Mouse (Mus musculus): ENCODE data around the gene Nfs1. TPM values are rescaled to one million over a fixed set of nuclear protein-coding genes. Genes with fewer than 3 reads are reported as not detected.
"Not testable (repeated sequence)": the region's sequence is repeated elsewhere in the genome, so short reads cannot be mapped to it uniquely, and the experiment has no call there.

Gene Nfs1
- polyA plus RNA-seq, 1 experiment from 2014 or later, result 29.6 TPM

- Histone ChIP-seq H3K4me1 (no peaks in the 10 kb centered on the region), H3K4me2 (no peak overlapping the region), H3K9me3 (replicated peaks) (no peaks in the 10 kb centered on the region), H3K36me3 (peaks cover 26% of the 10 kb centered on the region; the same call in 1 of the 2 replicates), H3K4me3 (replicated peaks) (no peak overlapping the region), H3K27ac (replicated peaks) (no peak overlapping the region), H3K27me3 (replicated peaks) (no peaks in the 10 kb centered on the region), H3K9ac (replicated peaks) (no peak overlapping the region)
- no peak for ATAC-seq (ENCODE audit: low FRiP score)
- 90% methylated on average over 6 of the region's 6 CpGs for WGBS
Observed at GRCm38 (mm10) chr2:156135695-156136094, 8.3 kb downstream of the Nfs1 start.

GRCm38 (mm10) chr2:156134161-156134560 is 9.8 kb downstream of the Nfs1 start:
- H3K4me2 ChIP-seq, result no peak overlapping the region
- peaks cover 24% of the 10 kb centered on the region; the same call in 1 of the 2 replicates for H3K36me3 ChIP-seq
- no peaks in the 10 kb centered on the region for H3K4me1 ChIP-seq
- no peaks in the 10 kb centered on the region for H3K27me3 ChIP-seq (replicated peaks)
- H3K9me3 ChIP-seq (replicated peaks), result no peaks in the 10 kb centered on the region
- H3K9ac ChIP-seq (replicated peaks), result no peak overlapping the region
- no peak overlapping the region for H3K27ac ChIP-seq (replicated peaks)
- ATAC-seq (ENCODE audit: low FRiP score), result no peak
- no peak overlapping the region for H3K4me3 ChIP-seq (replicated peaks)
- WGBS, result 92% methylated on average over 5 of the region's 5 CpGs

DNA sequence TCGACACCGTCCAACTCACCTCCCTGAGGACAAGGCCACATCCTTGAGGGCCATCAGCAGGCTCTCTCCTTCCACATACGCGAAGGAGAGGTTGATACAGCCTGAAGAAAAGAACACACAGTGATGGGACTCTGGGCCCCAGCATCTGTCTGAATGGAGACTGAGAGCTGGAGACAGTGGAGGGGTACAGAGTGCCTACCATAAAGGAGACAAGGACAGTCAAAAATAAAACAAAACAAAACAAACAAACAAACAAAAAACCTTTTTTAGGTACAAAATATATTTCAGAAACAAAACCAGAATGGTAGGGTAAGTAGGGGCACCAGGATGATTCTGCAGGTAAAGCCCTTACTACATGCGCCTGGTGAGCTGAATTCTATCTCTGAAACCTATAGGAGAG is 17.0 kb downstream of the Nfs1 start, which contains the start of gene Gm28036:
TSS of gene Gm28036 (minus strand) at position 101 of the 400 bp plus-strand sequence.
- Histone ChIP-seq H3K9me3 (replicated peaks) (no peaks in the 10 kb centered on the region), H3K4me2 (no peak within 1 kb of the TSS), H3K27ac (replicated peaks) (no peak within 1 kb of the TSS), H3K4me3 (replicated peaks) (no peak within 1 kb of the TSS), H3K27me3 (replicated peaks) (no peaks in the 10 kb centered on the region), H3K4me1 (no peaks in the 10 kb centered on the region), H3K9ac (replicated peaks) (no peak within 1 kb of the TSS), H3K36me3 (peaks cover 23% of the 10 kb centered on the region)
- WGBS, result 93% methylated on average over 5 of the region's 5 CpGs
- ATAC-seq (ENCODE audit: low FRiP score), result no peak

DNA sequence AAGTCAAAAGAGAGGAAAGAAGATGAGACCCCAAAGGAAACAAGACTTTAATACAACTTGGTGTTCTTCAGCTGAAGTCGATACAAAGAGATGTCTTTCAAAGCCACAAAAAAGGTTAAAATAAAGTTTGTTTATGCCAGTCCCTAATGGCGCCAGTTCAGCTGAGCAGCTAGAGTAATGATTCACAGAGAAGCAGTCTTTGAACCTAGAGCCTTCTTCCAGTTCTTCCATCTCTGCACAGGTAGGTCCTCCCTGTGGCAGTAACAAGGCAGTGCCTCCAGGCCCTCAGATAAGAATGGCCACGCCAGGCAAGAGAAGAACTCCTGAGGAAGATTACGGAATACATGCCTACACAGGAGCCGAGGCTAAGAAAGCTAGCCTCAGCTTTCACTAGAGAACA is 20.3 kb downstream of the Nfs1 start:
- H3K4me3 ChIP-seq (replicated peaks), result no peak overlapping the region
- H3K4me2 ChIP-seq, result no peak overlapping the region
- no peak for ATAC-seq (ENCODE audit: low FRiP score)
- H3K27me3 ChIP-seq (replicated peaks), result no peaks in the 10 kb centered on the region
- peaks cover 13% of the 10 kb centered on the region for H3K36me3 ChIP-seq
- H3K9ac ChIP-seq (replicated peaks), result no peak overlapping the region
- WGBS, result 94% methylated on average over 5 of the region's 5 CpGs
- no peaks in the 10 kb centered on the region for H3K9me3 ChIP-seq (replicated peaks)
- H3K4me1 ChIP-seq, result no peaks in the 10 kb centered on the region
- no peak overlapping the region for H3K27ac ChIP-seq (replicated peaks)

- H3K27me3 ChIP-seq (replicated peaks), result no peaks in the 10 kb centered on the region
- ATAC-seq (ENCODE audit: low FRiP score), result no peak
- no peaks in the 10 kb centered on the region for H3K9me3 ChIP-seq (replicated peaks)
- H3K4me3 ChIP-seq (replicated peaks), result no peak overlapping the region
- H3K9ac ChIP-seq (replicated peaks), result no peak overlapping the region
- H3K4me1 ChIP-seq, result no peaks in the 10 kb centered on the region
- H3K4me2 ChIP-seq, result no peak overlapping the region
- no peaks in the 10 kb centered on the region for H3K36me3 ChIP-seq
- H3K27ac ChIP-seq (replicated peaks), result no peak overlapping the region
Observed at GRCm38 (mm10) chr2:156119566-156119965, 24.4 kb downstream of the Nfs1 start.

DNA sequence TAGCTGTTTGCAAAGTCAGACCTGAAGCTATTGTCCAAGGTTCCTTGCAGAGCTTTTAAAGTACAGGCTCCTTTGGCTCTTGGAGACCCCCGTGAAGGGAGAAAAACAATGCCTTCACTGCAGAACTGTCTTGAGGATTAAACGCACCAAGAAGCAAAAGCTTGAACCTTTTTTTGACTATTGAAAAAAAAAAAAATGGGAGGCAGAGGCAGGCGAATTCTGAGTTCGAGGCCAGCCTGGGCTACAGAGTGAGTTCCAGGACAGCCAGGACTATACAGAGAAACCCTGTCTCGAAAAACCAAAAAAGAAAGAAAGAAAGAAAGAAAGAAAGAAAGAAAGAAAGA is 31.9 kb downstream of the Nfs1 start:
- Histone ChIP-seq H3K4me2 (peak overlapping the region; percentile 70), H3K27ac (replicated peaks) (peak overlapping the region; percentile 97), H3K4me3 (replicated peaks) (peak overlapping the region; percentile 61), H3K4me1 (peaks cover 23% of the 10 kb centered on the region), H3K9ac (replicated peaks) (0 out of 2 replicates have a peak overlapping the region, but pooled peaks have one; percentile 89)
- H3K27me3 ChIP-seq (replicated peaks); ATAC-seq (ENCODE audit: low FRiP score); H3K9me3 ChIP-seq (replicated peaks); H3K36me3 ChIP-seq: not testable (repeated sequence)
- 26% methylated on average over 5 of the region's 5 CpGs for WGBS

DNA sequence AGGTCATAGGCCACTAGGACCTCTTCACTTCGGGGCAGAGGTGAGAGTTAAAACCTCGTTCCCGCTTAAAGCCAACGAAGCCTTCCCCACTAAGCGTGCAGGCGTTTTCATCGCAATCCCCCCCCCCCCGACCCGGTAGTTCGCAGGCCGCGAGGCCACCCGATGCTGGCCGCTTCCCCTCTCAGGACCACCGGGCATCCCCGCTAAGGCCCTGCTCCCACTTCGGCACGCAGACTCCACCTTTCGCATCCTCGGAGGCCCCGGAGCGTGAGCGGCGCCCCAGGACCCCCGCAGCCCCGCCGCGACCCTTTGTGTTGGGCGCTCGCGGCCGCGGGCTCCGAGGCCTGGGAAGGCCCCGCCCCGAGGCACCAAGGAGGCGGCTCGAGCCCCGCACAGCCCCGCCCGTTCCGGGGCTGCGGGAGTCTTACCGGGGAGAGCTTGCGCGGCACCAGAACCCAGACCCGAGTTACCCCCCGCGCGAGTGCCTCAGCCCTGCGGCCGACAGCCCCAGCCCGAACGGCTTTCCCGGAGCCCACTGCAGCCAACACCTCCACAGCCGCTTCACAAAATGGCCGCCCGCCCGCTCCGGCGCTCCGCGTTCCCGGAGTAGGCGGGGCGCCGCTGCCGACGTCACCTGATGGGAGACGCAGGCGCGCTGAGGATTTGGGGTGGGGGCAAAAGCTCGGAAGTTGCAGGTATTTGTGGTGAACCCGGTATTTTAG is 32.5 kb downstream of the Nfs1 start, which contains the start of the genes Cpne1 and Rbm12:
TSS of gene Cpne1 (minus strand) at position 608 of the 722 bp plus-strand sequence.
TSS of gene Rbm12 (minus strand) at position 621 of the 722 bp plus-strand sequence.
- peak within 1 kb of the TSS; percentile 89 for H3K9ac ChIP-seq (replicated peaks)
- H3K9me3 ChIP-seq (replicated peaks), result no peaks in the 10 kb centered on the region
- under 1% methylated on average over 74 of the region's 74 CpGs for WGBS
- H3K27ac ChIP-seq (replicated peaks), result peak within 1 kb of the TSS; percentile 97
- peak within 1 kb of the TSS; percentile 70 for H3K4me2 ChIP-seq
- H3K4me3 ChIP-seq (replicated peaks), result peak within 1 kb of the TSS; percentile 61
- H3K36me3 ChIP-seq, result no peaks in the 10 kb centered on the region
- peak; percentile 92 for ATAC-seq (ENCODE audit: low FRiP score)
- no peaks in the 10 kb centered on the region for H3K27me3 ChIP-seq (replicated peaks)
- peaks cover 27% of the 10 kb centered on the region for H3K4me1 ChIP-seq

DNA sequence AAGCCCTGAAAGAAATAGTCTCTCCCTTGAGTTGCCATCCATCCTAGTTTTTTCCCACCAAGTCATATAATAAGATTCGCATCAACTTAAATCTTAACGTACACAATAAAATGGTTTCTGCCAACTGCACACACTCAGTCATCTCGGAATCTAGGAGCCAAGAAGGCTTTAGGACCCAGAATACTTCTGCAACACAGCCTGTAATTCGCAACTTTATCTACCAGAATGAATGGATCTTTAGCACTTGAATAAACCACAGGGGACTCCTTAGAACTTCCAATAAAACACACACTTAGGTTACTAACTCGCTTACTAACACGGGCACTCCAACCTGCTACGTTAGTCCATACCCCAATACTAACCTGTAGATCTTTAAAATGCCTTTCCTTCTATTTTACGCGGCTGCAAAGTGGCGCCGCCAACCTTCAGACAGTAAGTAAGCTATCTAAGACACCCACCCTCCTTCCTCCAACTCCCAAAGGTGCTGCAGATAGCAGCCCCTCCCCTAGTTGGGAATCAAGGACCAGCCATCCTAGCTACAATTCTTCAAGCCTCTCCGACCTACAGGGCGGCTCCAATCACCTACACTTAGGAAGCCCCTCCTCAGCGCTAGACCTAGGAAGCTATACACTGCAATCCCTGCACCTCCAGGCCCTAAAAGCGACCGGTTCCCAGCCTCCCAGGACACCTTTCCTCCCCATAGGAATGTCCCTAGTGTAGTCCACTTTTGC is 33.2 kb downstream of the Nfs1 start:
- 1% methylated on average over 16 of the region's 16 CpGs for WGBS
- Histone ChIP-seq H3K4me1 (peaks cover 28% of the 10 kb centered on the region), H3K4me2 (peak overlapping the region; percentile 70), H3K27me3 (replicated peaks) (no peaks in the 10 kb centered on the region), H3K27ac (replicated peaks) (peak overlapping the region; percentile 97), H3K36me3 (no peaks in the 10 kb centered on the region), H3K4me3 (replicated peaks) (peak overlapping the region; percentile 61), H3K9ac (replicated peaks) (peak overlapping the region; percentile 89), H3K9me3 (replicated peaks) (no peaks in the 10 kb centered on the region)
- peak; percentile 76 for ATAC-seq (ENCODE audit: low FRiP score)

DNA sequence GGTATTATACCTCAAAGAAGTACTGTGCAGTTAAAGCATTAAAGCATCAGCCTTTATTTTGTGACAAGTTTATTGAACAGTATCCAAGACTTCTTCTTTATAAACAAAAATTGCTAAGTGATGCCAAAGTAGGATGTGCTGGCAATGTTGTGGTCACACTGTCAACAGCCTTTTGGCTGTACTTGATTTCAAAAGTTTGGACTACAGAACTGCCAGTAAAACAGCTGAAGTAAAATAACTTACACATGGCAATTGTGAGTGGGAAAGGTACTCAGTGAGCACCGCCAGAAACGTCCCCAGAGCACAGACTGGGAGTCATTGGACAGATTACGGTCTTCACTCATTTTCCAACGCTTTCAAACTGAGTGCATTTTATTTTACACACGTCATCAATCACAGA is 52.1 kb downstream of the Nfs1 start:
- ATAC-seq (ENCODE audit: low FRiP score), result no peak
- Histone ChIP-seq H3K4me1 (peaks cover 16% of the 10 kb centered on the region), H3K27ac (replicated peaks) (no peak overlapping the region), H3K4me3 (replicated peaks) (no peak overlapping the region), H3K9ac (replicated peaks) (no peak overlapping the region), H3K36me3 (peaks cover 19% of the 10 kb centered on the region), H3K4me2 (no peak overlapping the region), H3K9me3 (replicated peaks) (no peaks in the 10 kb centered on the region), H3K27me3 (replicated peaks) (no peaks in the 10 kb centered on the region)
- 82% methylated on average over 5 of the region's 5 CpGs for WGBS

- no peaks in the 10 kb centered on the region for H3K27me3 ChIP-seq (replicated peaks)
- H3K4me3 ChIP-seq (replicated peaks), result no peak overlapping the region
- no peak overlapping the region for H3K9ac ChIP-seq (replicated peaks)
- H3K36me3 ChIP-seq, result peaks cover 2% of the 10 kb centered on the region; the same call in 1 of the 2 replicates
- WGBS, result 48% methylated on average over 1 of the region's 1 CpGs
- no peak overlapping the region for H3K4me2 ChIP-seq
- no peak for ATAC-seq (ENCODE audit: low FRiP score)
- no peak overlapping the region for H3K27ac ChIP-seq (replicated peaks)
- H3K4me1 ChIP-seq, result peaks cover 13% of the 10 kb centered on the region
- H3K9me3 ChIP-seq (replicated peaks), result no peaks in the 10 kb centered on the region
Observed at GRCm38 (mm10) chr2:156089799-156090198, 54.2 kb downstream of the Nfs1 start.

DNA sequence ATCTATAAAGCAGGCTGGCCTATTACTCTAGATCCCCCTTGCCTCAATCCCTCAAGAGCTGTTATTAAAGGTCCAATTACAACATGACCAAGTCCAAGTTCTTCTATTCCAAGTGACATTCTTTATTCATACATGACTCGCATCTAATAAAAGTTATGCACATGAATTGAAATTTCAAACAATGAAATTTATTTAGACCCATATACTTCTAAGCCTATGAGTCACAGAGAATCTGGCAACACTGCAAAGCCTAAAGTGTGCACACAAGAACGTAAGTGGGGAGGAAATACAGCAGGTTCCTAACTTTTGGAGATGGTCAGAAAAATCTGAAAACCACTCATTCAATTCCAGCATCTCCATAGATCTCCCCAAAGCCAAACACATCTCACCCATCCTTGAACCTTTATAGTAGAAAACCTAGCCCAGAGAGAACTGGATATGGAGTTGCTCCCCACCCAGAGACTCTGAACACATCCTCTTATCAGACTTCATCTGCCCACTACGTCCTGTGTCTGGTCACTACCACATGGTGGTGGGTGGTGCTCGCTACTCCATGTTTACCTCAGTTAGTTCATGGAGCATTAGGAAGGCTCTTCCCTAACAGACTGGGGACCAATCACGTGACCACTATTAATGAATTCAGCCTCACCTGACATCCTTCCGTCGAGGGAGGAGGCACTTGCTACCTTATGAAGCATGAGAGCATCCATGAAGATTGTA is 56.4 kb downstream of the Nfs1 start:
- no peaks in the 10 kb centered on the region for H3K27me3 ChIP-seq (replicated peaks)
- 90% methylated on average over 7 of the region's 7 CpGs for WGBS
- no peaks in the 10 kb centered on the region for H3K9me3 ChIP-seq (replicated peaks)
- no peak for ATAC-seq (ENCODE audit: low FRiP score)
- H3K4me2 ChIP-seq, result no peak overlapping the region
- no peak overlapping the region for H3K27ac ChIP-seq (replicated peaks)
- H3K9ac ChIP-seq (replicated peaks), result no peak overlapping the region
- H3K36me3 ChIP-seq, result no peaks in the 10 kb centered on the region; the same call in 1 of the 2 replicates
- H3K4me3 ChIP-seq (replicated peaks), result no peak overlapping the region
- H3K4me1 ChIP-seq, result peaks cover 13% of the 10 kb centered on the region

All from neural tube, embryonic 15.5 days (tissue).